Mouse (Mus musculus) lung, embryonic 16.5 days (tissue): ENCODE data around the gene Sike1. TPM values are rescaled to one million over a fixed set of nuclear protein-coding genes. Genes with fewer than 3 reads are reported as not detected.

Experiments used
- ATAC-seq: fragments of 200-750 bp; cut with Nextera tagmentation; 2 replicates; pipeline ENCODE4 v1.8.0; 2017; ENCODE audit warnings: low read depth, mild to moderate bottlenecking, moderate library complexity
- H3K27ac ChIP-seq: fragments of 300-500 bp; sonication (generic); 2 replicates; pipeline ENCODE4 v1.5.1; 2014; ENCODE audit warnings: mild to moderate bottlenecking, control low read depth, low read length
- H3K27me3 ChIP-seq: fragments of 300-500 bp; sonication (generic); 2 replicates; pipeline ENCODE4 v1.6.1; 2014; ENCODE audit warnings: low read depth, low read length, mixed read lengths; ENCODE audit not compliant: control insufficient read depth, insufficient read depth
- H3K36me3 ChIP-seq: fragments of 300-500 bp; sonication (generic); 2 replicates; pipeline ENCODE4 v1.6.1; 2014; ENCODE audit warnings: low read length; ENCODE audit not compliant: control insufficient read depth, insufficient read depth
- H3K4me1 ChIP-seq: fragments of 300-500 bp; sonication (generic); replicated peaks from 2 replicates; pipeline ENCODE4 v1.6.1; 2014; ENCODE audit warnings: low read length, mixed read lengths; ENCODE audit not compliant: control insufficient read depth, insufficient read depth
- H3K4me2 ChIP-seq: fragments of 300-500 bp; sonication (generic); 2 replicates; pipeline ENCODE4 v1.6.1; 2014; ENCODE audit warnings: low read depth, low read length, control low read depth
- H3K4me3 ChIP-seq: fragments of 300-500 bp; sonication (generic); 2 replicates; pipeline ENCODE4 v1.5.1; 2014; ENCODE audit warnings: mild to moderate bottlenecking, low read length, control low read depth
- H3K9ac ChIP-seq: fragments of 300-500 bp; sonication (generic); 2 replicates; pipeline ENCODE4 v1.6.1; 2014; ENCODE audit warnings: low read length, control low read depth
- H3K9me3 ChIP-seq: fragments of 300-500 bp; sonication (generic); 2 replicates; pipeline ENCODE4 v1.6.1; 2016; ENCODE audit warnings: low read length; ENCODE audit not compliant: control insufficient read depth
- WGBS: fragments of 180-500 bp; shearing (Covaris S2); extraction: QIAGEN DNeasy Blood & Tissue Kit; methylation state at CpG from one replicate; pipeline ENCODE4 v1.1.7; 2014; 5-methylcytosine and 5-hydroxymethylcytosine counted together
- polyA plus RNA-seq: library from polyadenylated mRNA; unstranded; fragments of >200 nt; fragmentation: Nextera tagmentation; extraction: Ambion mirVana; gene quantifications from 2 replicates; pipeline ENCODE4 v1.2.1, GENCODE M21; 2015

Gene Sike1
- polyA plus RNA-seq, 1 experiment from 2014 or later: 60.9 TPM

GRCm38 (mm10) chr3:103017350-103017749, 21.8 kb downstream of the Sike1 start:
- 50% methylated on average over 2 of the region's 2 CpGs for WGBS
- no peak overlapping the region for H3K27ac ChIP-seq
- no peaks in the 10 kb centered on the region for H3K9me3 ChIP-seq
- H3K4me2 ChIP-seq: no peak overlapping the region
- peaks cover 4% of the 10 kb centered on the region for H3K4me1 ChIP-seq
- H3K9ac ChIP-seq: no peak overlapping the region
- no peak for ATAC-seq
- no peaks in the 10 kb centered on the region for H3K27me3 ChIP-seq
- no peak overlapping the region for H3K4me3 ChIP-seq
- H3K36me3 ChIP-seq: no peaks in the 10 kb centered on the region

DNA sequence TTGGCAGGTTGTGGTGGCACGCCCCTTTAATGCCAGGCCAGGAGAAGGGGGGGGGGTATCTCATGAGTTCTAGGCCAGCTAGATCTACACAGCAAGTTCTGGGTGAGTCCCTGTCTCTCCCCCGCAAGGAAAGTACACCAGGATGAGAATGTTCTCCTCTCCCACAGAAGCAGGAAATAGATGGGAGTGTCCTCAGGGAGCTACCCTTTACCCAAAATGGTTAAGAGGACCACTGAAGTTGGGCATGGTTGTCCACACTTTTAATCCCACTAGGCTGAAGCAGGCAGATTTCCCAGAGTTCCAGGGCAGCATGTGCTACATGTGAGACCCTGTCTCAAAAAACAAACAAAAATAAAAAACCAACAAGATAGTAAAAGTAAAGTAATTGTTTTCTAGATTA, 24.0 kb downstream of the Sike1 start:
- 93% methylated on average over 2 of the region's 2 CpGs for WGBS
- ATAC-seq: no peak
- peak overlapping the region; percentile 100 for H3K9ac ChIP-seq

DNA sequence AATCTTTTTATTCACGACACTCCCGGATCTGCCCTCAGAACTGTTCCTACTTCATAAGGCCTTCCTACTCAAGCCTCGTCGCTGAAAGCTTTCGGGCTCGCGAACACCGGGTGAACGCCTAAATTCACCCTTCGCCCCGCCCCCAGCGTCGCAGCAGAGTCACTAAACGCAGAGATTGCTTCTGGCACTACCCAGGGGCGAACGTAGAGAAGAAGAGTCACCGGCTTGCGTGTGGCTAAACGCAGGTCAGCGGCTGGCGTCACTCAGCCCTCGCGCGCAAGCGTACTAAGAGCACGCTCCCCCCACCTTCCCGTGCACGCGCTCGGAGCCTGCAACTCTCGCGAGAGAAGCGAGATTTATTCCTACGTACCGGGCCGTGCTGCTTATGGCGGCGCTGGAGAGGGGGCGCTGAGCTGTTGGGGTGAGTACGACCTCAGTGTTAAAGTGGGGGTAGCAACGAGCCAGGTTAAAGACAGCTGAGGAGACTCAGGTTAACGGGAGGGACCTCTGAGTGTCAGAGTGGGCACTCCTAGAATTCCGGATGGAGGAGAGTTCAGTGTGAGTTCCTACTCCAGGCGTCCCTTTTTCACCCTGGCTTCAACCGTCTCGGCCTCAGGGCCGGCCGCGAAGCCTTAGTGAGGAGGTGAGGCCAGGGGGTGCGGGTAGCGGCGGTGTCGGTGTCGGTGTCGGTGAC, 24.9 kb downstream of the Sike1 start, which contains the start of gene Csde1:
TSS of gene Csde1 (plus strand) at position 178 of the 694 bp plus-strand sequence.
- under 1% methylated on average over 55 of the region's 55 CpGs for WGBS
- H3K4me1 ChIP-seq: peaks cover 4% of the 10 kb centered on the region

More for the DNA sequence above, 24.0 kb downstream of the Sike1 start:
- Histone ChIP-seq H3K27ac (peak overlapping the region; percentile 97; the same call in 1 of the 2 replicates), H3K4me3 (peak overlapping the region; percentile 96; the same call in 1 of the 2 replicates), H3K36me3 (no peaks in the 10 kb centered on the region), H3K4me1 (peaks cover 4% of the 10 kb centered on the region), H3K27me3 (no peaks in the 10 kb centered on the region), H3K4me2 (peak overlapping the region; percentile 56), H3K9me3 (no peaks in the 10 kb centered on the region)

GRCm38 (mm10) chr3:103020943-103021638, 25.6 kb downstream of the Sike1 start:
- WGBS: under 1% methylated on average over 30 of the region's 37 CpGs
- peak; percentile 95 for ATAC-seq

More for the DNA sequence above, 24.9 kb downstream of the Sike1 start, which contains the start of gene Csde1:
- Histone ChIP-seq H3K27ac (peak within 1 kb of the TSS; percentile 97), H3K27me3 (no peaks in the 10 kb centered on the region), H3K4me3 (peak within 1 kb of the TSS; percentile 96), H3K36me3 (no peaks in the 10 kb centered on the region), H3K9me3 (no peaks in the 10 kb centered on the region), H3K9ac (peak within 1 kb of the TSS; percentile 100), H3K4me2 (peak within 1 kb of the TSS; percentile 83)
- peak; percentile 93 for ATAC-seq

DNA sequence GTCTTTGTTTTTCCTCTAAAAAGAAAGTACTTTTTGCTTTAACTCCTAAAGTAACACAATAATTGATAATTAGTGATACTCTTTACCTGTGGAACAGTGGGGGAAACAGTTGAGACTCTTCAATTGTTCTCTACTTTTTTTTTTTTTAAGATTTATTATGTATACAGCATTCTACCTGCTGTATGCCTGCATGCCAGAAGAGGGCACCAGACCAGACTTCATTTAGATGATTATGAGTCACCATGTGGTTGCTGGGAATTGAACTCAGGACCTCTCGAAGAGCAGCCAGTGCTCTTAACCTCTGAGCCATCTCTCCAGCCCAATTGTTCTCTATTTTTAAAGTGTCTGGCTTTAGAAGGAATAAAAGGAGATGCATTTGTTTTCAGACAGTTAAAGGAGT, 30.7 kb downstream of the Sike1 start:
- Histone ChIP-seq H3K27ac (no peak overlapping the region), H3K27me3 (no peaks in the 10 kb centered on the region), H3K9me3 (no peaks in the 10 kb centered on the region), H3K4me1 (peaks cover 4% of the 10 kb centered on the region), H3K4me2 (no peak overlapping the region), H3K9ac (no peak overlapping the region), H3K4me3 (no peak overlapping the region), H3K36me3 (peaks cover 24% of the 10 kb centered on the region)
- 85% methylated on average over 1 of the region's 1 CpGs for WGBS
- ATAC-seq: no peak

More at GRCm38 (mm10) chr3:103020943-103021638, 25.6 kb downstream of the Sike1 start:
- H3K4me1 ChIP-seq: peaks cover 4% of the 10 kb centered on the region
- no peaks in the 10 kb centered on the region for H3K27me3 ChIP-seq
- peak overlapping the region; percentile 100 for H3K9ac ChIP-seq
- peak overlapping the region; percentile 96 for H3K4me3 ChIP-seq
- H3K36me3 ChIP-seq: no peaks in the 10 kb centered on the region
- H3K27ac ChIP-seq: peak overlapping the region; percentile 97
- H3K4me2 ChIP-seq: peak overlapping the region; percentile 83
- H3K9me3 ChIP-seq: no peaks in the 10 kb centered on the region

DNA sequence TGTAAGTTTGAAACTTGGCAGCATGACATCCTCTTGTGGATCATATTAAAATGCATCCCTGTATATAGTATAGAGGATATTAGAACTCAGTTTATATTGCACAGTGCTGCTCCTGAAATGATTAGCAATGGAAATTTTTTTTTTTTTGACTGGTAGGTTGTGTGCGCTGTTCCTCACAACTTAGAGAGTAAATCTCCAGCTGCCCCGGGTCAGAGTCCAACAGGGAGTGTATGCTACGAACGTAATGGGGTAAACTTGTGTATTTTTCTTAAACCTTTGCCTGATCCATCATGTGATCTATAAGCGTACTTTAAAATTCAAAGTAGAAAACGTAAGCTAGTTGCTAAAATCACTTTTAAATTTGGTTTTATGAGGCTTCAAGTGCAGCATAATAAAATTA, 44.8 kb downstream of the Sike1 start:
- H3K36me3 ChIP-seq: peaks cover 26% of the 10 kb centered on the region

DNA sequence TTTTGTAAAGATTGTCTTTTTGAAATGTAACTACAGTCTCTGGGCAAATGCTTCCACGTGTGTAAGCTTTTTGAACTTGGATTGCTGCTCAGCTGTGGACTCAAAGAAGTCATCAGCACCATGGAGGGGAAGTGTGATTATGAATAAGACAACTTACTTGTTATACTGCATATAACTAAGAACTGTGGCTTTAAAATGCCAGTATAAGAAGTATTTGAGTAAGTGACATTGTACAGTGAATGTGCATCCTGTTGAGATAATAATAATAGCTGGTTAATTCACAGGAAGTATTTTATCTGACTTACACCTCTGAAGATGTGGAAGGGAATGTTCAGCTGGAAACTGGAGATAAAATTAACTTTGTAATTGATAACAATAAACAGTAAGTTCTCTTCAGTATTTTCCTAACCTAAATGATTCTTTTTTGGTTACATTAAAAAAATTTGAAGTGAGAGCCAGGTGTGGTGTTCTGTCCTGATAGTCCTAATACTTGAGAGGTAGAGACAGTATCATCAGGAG, 45.4 kb downstream of the Sike1 start:
- H3K4me3 ChIP-seq: no peak overlapping the region
- H3K9me3 ChIP-seq: no peaks in the 10 kb centered on the region
- no peak overlapping the region for H3K27ac ChIP-seq
- 88% methylated on average over 1 of the region's 1 CpGs for WGBS
- H3K36me3 ChIP-seq: peaks cover 29% of the 10 kb centered on the region
- no peak overlapping the region for H3K9ac ChIP-seq
- H3K4me1 ChIP-seq: no peaks in the 10 kb centered on the region
- no peaks in the 10 kb centered on the region for H3K27me3 ChIP-seq
- H3K4me2 ChIP-seq: no peak overlapping the region
- no peak for ATAC-seq

More for the DNA sequence above, 44.8 kb downstream of the Sike1 start:
- H3K27ac ChIP-seq: no peak overlapping the region
- no peak overlapping the region for H3K4me3 ChIP-seq
- H3K27me3 ChIP-seq: no peaks in the 10 kb centered on the region
- no peaks in the 10 kb centered on the region for H3K9me3 ChIP-seq
- ATAC-seq: no peak
- no peak overlapping the region for H3K9ac ChIP-seq
- 89% methylated on average over 6 of the region's 6 CpGs for WGBS
- H3K4me2 ChIP-seq: no peak overlapping the region
- no peaks in the 10 kb centered on the region for H3K4me1 ChIP-seq

- WGBS: 88% methylated on average over 5 of the region's 5 CpGs
Observed at GRCm38 (mm10) chr3:103056016-103056595, 60.6 kb downstream of the Sike1 start.

DNA sequence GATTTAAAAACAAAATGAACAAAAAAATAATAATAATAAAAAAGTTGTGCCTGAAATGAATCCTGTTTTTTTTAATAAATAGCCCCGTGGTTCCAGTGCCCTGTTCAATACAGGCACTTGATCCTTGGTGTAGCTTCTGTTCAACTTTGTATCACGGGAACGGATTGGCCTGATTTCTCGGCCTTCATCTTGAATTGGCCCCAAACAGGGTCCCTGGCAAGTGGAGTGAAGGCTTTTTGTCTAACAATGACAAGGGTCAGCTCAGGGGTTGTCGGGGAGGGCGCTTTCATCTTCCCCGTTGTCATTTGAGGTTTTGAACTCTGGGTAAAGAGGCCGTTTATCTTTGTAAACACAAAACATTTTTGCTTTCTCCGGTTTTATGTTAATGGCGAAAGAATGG, 62.2 kb downstream of the Sike1 start:
- Histone ChIP-seq H3K27ac (peak overlapping the region; percentile 73), H3K36me3 (peaks cover 39% of the 10 kb centered on the region), H3K4me2 (peak overlapping the region; percentile 77), H3K4me3 (peak overlapping the region; percentile 75), H3K9me3 (no peaks in the 10 kb centered on the region), H3K4me1 (peaks cover 4% of the 10 kb centered on the region; the same call in 1 of the 2 replicates), H3K27me3 (no peaks in the 10 kb centered on the region), H3K9ac (peak overlapping the region; percentile 84)
- ATAC-seq: peak; percentile 51
- 4% methylated on average over 10 of the region's 10 CpGs for WGBS

More at GRCm38 (mm10) chr3:103056016-103056595, 60.6 kb downstream of the Sike1 start:
- H3K4me1 ChIP-seq: peaks cover 4% of the 10 kb centered on the region; the same call in 1 of the 2 replicates
- H3K4me2 ChIP-seq: no peak overlapping the region
- H3K36me3 ChIP-seq: peaks cover 35% of the 10 kb centered on the region
- no peaks in the 10 kb centered on the region for H3K9me3 ChIP-seq
- H3K4me3 ChIP-seq: no peak overlapping the region
- H3K27ac ChIP-seq: no peak overlapping the region
- no peaks in the 10 kb centered on the region for H3K27me3 ChIP-seq
- no peak for ATAC-seq
- H3K9ac ChIP-seq: no peak overlapping the region
